Mouse (Mus musculus) layer of hippocampus, postnatal 25 days (tissue): ENCODE results near the gene Crb3. TPM values are rescaled to one million over a fixed set of nuclear protein-coding genes. Genes with fewer than 3 reads are reported as not detected.

Experiments
- DNase-seq, 2 experiments: peaks; one replicate each; pipeline ENCODE4 v3.0.0; 2022; ENCODE audit warnings: mixed read lengths in 2 of 2, low spot score in 1 of 2; ENCODE audit errors: extremely low spot score in 1 of 2
- total RNA-seq, 2 experiments: library from RNA; stranded (reverse); gene quantifications; 2 replicates each; pipeline ENCODE4 v1.2.3; 2021

Crb3 gene
- total RNA-seq, 2 experiments from 2014 or later = 0.99 TPM; not detected in 1

DNA sequence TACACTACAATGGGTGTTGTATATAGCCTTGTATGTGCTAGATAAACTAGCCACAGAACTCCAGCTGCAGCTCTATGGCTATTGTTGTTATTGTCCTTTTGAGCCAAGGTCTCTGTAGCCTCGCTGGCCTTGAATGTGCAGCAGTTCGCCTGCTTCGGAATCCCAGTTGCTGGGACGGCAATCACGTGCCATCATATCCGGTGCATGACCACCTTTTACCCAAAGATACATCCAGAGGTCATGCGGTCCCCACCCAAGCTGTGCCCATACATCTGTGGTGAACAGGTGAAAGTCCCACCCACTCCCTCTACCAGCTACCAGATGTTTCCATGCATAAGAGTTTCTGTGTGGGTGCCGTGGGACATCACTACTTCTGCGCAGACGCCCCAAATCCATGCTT lies 2.2 kb downstream of the Crb3 start:
- DNase-seq = no peak

DNA sequence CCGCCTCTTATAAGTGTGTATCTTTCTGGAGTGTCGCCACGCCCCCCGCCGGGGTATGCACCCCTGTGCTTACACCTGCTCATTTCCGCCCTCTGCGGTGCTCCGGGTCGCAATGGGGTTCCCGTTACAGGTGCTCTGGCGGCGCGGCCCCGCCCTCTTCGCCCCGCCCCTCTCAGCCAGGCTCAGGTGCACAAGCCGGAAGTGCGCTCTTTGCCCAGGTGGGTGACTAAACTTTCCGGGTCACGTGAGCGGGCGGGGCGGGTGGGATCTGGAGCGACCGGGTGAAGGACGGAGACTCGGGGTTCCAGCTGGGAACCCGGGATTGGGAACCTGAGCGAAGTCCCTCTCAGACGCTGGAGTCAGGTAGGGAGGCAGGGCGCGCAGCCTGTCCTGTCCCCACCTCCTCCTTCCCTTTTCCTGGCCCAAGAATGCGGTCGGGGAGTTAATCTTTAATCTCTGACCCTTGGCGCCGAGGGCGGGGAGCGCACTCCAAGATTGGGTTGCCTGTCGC lies 3.2 kb downstream of the Crb3 start:
- no peak for DNase-seq

DNA sequence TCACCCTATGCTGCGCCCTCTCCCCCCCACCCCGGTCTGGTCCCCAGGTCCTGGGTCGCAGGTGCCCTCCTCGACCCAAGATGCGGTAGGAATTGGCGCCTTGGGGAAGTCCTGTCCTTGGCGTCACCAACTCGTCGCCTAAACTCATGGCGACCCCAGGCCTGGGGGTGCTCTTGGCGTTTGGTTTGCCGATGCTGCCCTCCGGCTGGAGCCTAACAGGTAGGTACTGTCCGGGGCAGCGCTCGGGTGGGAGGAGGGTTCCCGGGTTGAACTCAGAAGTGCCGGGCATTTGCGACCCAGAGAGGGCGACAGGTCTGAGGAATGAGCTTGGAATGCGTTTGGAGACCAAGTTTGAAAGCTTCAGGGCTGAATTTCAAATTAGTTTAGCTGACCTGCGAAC lies 3.6 kb downstream of the Crb3 start:
- DNase-seq = no peak

DNA sequence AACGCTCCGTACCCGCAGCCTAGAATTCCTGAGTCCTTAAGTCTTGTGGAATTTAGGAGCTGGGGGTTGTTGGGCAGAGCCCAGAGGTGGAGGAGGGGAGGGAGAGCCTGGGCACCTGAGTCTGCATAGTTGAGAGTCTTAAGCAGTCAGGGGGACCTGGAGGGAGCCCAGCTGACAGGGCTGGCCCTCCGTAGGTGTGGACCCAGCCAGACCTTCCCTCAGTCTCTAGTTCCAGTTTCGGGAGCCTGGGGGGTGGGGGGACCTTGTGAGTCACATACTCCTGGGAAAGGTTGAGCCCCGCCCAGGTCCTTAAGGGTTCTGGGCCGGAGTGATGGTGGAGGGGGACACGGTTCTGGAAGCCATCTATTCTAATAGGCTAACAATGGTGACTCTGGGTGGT lies 4.1 kb downstream of the Crb3 start:
- DNase-seq = no peak

- DNase-seq = no peak
Measured at GRCm38 (mm10) chr17:57066908-57067307, 8.0 kb downstream of the Crb3 start.

- no peak for DNase-seq
Measured at GRCm38 (mm10) chr17:57070272-57070671, 11.4 kb downstream of the Crb3 start.

DNA sequence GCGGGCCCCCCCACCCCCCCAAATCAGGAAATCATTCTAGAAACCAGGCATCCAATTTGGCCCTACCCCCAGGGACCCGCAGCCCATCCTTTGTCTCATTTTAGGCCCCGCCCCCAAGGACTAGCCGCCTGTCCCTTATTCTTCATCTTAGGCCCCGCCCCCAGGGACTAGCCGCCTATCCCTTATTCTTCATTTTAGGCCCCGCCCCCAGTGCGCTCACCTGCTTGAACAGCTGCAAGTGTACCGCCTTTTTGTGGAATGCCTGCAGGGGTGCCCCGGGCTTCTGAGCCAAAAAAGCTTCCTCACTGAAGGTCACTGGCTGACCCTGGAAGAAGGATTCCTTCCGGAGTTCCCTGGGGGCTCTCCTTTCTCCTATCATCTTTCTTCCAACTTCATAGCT lies 11.8 kb downstream of the Crb3 start:
- DNase-seq = no peak

DNA sequence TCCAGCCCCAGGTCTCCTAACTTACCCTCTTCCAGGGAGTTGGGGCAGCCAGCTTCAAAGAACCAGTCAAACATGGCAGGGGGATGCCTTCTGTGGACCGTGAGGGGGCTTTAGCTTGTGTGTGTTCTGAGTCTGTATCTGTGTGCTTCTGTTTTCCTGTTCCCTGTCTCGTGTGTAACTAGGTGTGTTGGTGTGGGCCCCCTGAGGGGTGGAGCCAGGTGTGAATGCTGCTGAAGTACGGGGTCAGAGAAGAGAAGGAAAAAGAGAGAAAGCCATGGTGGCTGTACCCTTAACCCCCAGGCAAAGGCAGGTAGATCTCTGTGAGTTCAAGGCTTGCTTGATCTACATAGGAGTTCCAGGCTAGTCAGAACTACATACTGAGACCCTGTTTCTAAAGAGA lies 18.0 kb downstream of the Crb3 start:
- no peak for DNase-seq

DNA sequence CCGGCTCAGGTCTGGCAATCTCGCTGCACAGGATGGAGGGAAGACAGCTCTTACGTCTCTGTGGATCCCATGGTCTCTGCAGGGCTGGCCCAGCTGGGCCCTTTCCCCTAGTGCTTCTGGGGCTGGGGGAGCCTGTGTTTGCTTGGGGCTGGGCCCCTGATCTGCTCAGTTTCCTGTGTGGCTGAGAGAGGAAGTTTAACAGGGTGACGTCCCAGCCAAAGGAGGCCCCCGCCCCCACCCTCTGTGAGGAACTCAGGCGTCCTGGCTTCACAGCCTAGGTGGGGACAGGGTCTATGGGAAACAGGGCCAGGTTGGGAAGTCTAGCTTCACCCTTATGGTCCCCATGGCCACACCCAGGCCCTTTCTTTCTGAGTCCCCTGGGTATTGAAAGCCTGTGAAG lies 19.4 kb downstream of the Crb3 start, which contains the start of gene Dennd1c:
Gene Dennd1c, minus strand, starts transcription at position 179 of the 400 bp plus-strand sequence.
- DNase-seq = no peak

DNA sequence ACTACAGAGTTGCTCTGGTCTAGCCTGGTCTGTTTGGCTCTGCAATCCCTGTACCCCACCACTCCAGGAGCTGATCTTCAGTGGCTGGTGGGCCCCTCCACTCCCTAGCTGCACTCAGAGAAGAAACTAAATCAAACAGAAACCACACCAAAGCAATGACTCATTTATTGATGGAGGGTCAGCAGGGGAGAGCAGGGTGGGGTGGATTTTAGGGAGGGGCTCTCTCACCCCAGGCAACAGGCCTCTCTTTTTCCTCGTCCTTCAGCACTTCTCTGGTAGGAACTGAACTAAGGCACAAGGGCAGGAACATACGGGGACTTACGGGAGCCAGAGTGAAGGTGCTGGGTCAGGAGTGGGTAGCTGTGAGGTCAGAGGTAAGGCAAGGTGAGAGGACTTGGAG lies 21.0 kb downstream of the Crb3 start:
- DNase-seq = no peak

DNA sequence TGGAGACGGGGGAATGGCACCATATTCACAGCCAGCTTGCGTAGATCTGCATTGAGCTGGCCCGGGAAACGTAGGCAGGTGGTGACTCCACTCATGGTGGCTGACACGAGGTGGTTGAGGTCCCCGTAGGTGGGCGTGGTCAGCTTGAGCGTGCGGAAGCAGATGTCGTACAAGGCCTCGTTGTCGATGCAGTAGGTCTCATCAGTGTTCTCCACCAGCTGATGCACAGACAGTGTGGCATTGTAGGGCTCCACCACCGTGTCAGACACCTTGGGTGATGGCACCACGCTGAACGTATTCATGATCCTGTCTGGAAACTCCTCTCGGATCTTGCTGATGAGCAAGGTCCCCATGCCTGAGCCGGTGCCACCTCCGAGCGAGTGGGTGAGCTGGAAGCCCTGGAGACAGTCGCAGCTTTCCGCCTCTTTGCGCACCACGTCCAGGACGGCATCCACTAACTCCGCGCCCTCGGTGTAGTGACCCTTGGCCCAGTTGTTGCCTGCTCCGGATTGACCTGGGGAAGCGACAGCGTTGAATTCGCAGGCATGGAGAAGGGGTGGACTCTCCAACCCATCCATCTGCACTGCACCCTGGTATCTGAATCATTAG lies 22.4 kb downstream of the Crb3 start:
- DNase-seq = no peak

GRCm38 (mm10) chr17:57082481-57082880 lies 23.6 kb downstream of the Crb3 start:
- no peak for DNase-seq

DNA sequence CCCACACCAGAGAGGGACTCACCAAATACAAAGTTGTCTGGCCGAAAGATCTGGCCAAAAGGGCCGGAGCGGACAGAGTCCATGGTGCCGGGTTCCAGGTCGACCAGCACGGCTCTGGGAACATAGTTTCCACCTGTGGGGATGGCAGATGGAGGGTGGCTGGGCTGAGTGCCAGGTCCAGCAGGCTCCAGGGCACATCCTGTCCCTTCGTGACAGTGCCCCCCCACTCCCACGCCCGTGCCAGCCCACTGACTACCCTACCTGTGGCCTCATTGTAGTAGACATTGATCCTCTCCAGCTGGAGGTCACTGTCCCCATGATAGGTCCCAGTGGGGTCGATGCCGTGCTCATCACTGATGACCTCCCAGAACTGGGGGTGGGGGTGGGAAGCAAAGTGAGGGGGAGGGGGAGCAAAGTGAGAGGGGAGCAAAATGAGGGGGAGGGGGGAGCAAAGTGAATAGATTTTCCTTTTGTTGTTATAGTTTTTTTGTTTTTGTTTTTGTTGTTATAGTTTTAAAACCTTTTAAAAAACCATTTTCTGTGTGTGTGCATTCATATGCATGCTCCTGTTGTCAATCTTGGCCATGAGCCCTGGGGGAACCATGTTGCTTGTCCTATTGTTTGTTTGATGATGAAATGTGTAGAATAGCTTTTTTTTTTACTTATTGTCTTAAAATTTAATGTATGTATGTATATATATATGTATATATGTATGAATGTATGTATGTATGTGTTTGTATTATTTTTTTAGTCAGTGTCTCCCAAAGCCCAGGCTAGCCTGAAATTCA lies 27.3 kb downstream of the Crb3 start:
- DNase-seq = no peak

DNA sequence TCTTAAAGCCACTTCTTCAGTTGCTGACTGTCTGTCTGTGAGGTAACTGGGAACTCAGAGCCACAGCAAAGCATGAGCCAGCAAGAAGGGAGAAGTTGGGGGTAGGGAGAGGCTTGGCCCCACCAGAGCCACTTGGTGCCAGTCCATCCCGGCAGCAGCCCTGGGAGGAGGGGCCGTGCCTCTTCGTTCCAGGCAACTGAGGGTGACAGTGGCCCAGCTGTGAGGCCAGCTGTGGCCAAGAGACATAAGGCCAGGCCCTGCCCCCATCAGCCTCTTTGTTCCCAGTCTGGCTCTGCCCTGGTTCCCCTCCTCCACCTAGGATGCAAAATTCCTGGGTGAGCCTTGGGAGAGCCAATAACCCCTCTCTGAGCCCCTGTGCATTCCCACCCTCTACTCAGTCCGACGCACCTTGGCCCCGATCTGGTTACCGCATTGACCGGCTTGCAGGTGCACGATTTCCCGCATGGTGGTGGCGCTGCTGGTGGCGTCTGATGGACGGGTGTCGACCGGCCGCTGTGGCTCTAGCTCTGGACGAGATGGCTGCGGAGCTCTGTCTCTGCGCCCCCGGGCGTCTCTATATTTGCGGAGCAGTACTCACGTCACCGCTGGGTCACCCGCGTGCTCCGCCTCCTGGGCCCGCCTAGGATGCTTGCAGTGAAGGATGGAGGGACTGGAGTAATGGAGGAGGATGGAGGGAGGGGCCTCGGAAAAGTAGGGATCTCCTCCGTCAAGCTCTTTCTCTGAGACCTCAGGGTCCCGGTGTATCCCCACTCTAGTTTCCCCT lies 28.3 kb downstream of the Crb3 start, which contains the start of gene Tubb4a:
Gene Tubb4a, minus strand, starts transcription at position 734 of the 784 bp plus-strand sequence.
- DNase-seq = peak; percentile 80

DNA sequence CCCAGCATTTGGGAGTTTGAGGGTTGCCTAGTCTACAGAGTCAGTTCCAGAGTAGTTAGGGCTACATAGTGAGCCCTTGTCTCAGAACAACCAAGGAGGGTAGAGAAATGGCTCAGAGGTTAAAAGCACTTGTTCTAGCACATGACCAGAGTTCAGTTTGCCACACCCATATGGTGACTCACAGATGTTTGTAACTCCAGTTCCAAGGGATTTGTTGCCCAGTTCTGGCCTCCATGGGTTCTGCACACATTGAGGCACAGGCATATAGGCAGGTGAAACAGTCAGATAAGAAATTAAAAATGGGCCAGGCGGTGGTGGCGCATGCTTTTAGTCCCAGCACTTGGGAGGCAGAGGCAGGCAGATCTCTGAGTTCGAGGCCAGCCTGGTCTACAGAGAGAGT lies 35.3 kb downstream of the Crb3 start:
- DNase-seq = no peak

- DNase-seq = no peak
Measured at GRCm38 (mm10) chr17:57095855-57096622, 37.1 kb downstream of the Crb3 start.

GRCm38 (mm10) chr17:57096623-57096920 lies 37.7 kb downstream of the Crb3 start:
- DNase-seq = peak; percentile 87 to 96

DNA sequence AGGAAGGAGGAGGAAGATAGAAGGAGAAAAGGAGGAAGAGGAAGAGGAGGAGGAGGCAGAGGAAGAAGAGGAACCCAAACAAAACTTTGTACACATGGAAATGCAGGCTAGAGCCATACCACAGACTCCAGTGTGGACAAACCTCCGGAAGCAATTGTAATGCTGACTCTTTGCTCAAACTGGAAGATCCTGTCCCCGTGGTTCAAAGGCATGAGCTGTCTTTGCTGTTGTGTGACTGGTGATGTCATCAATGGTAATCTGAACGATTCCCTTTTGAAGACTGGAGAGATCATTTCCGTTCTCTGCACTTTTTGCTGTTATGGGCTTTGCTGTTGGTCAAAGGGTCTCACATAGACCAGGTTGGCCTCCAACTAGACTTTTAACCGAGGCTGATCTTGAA lies 39.4 kb downstream of the Crb3 start:
- DNase-seq = no peak

DNA sequence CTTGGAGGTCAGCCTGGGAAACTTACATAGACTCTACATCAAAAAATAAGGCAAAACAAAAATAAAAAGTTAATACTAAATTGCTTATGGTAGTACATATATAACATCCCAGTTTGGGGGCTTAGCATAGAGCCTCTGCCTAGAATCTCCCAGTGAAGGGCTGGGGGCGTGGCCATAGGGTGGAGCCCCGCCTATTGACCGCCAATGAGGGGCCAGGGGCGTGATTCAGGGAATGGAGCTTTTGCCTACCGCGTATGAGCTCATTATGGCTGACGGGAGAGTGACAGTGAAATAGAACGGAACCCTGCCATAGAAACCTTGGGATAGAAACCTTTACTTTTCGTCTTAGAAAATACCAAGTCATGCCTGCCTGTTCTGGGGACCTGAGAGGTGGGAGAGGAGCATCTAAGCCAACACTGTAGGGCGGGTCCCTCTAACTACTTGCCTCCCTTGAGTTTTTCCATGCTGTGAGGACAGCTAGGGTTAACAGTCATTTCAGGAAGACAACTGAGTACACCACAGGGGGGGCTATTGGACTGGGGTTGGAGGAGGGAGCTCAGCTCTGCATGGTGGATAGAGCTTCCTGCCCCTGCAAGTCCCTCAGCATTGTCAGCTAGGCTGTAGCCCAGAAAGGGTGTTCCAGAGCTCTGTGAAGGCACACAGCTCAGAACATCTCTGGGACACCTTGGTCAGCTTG lies 40.9 kb downstream of the Crb3 start:
- DNase-seq = no peak

GRCm38 (mm10) chr17:57102276-57102675 lies 43.4 kb downstream of the Crb3 start:
- DNase-seq = no peak
